Mouse (Mus musculus) G1E (cell line): ENCODE results near the gene Cdc20b.

ENCODE experiments used
- CTCF ChIP-seq: IDR thresholded peaks from 2 replicates; pipeline ENCODE4 v1.5.1; 2012; ENCODE audit warnings: low read depth, low read length, inconsistent platforms, mixed read lengths
- POLR2AphosphoS5 ChIP-seq: IDR thresholded peaks from 2 replicates; pipeline ENCODE4 v1.6.1; 2012; ENCODE audit warnings: low read depth, low read length, inconsistent platforms; ENCODE audit not compliant: insufficient replicate concordance
- TAL1 ChIP-seq: conservative IDR thresholded peaks from 2 replicates; pipeline ENCODE4 v1.6.1; 2012; ENCODE audit warnings: low read depth, low read length, inconsistent platforms, mixed read lengths

- TF ChIP-seq CTCF = no peak
- TF ChIP-seq TAL1 = no peak
- no peak for TF ChIP-seq POLR2AphosphoS5
Measured at GRCm38 (mm10) chr13:113047018-113047417, 12.1 kb downstream of the Cdc20b start.
